Mouse (Mus musculus) bone marrow macrophage, adult 2 months (primary cell): Measurements from ENCODE around the gene Hcrtr1.

Experiments
- CTCF ChIP-seq: IDR thresholded peaks from 2 replicates; pipeline ENCODE4 v1.5.1; 2012; ENCODE audit warnings: low read depth, mild to moderate bottlenecking, low read length, moderate library complexity
- POLR2A ChIP-seq: IDR thresholded peaks from 2 replicates; pipeline ENCODE4 v1.6.1; 2012; ENCODE audit warnings: mild to moderate bottlenecking, low read depth, low read length, borderline replicate concordance

DNA sequence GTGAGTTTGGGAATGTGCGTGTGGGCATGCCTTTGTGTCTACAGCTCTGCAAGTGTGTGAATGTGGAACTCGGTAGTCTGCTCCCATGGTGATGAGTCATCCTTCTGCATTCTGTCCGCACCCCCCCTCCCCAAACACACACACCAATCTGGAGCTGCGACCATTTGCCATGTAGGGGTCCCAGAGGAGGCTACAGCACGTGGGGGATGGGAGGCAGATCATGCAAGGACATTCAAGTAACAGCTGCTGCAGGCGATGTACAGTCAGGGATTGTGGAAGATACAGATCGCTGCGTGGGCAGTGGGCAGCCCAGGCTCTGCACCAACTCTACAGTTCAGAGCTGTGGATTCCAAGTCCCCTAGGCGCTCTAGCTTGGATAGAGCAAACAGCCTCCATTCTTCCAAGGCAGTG lies 1.8 kb upstream of the Hcrtr1 start:
- TF ChIP-seq CTCF (no peak), POLR2A (no peak)
